Mouse (Mus musculus): ENCODE data around the gene Lcmt1.

Gene Lcmt1

DNA sequence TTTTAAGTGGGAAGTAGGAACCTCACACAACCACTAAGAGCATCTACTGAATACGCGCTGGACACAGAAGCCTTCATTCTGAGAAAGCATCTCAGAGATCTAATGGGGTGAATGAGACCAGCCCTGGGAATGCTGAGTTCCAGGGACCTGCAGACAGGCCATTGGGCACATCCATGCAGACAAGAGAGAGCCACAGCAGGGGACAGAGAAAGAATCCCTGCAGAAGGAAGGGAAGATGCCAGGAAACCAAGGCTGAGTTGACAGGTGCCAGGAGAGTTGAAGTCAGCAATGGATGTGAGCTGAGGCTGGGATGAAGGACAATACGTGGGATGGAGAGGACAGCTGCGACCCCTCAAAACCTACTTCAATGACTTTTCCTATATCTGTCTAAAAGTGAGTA, 16.5 kb upstream of the Lcmt1 start:
- peaks cover 4% of the 10 kb centered on the region; the same call in 1 of the 2 replicates for H3K36me3 ChIP-seq (ENCODE audit: insufficient read depth, low read length)
- no peaks in the 10 kb centered on the region for H3K27me3 ChIP-seq (ENCODE audit: insufficient read depth, low read length)
- no peaks in the 10 kb centered on the region for H3K9me3 ChIP-seq (ENCODE audit: low read length)
- H3K4me3 ChIP-seq (replicated peaks; ENCODE audit: low read length), result no peak overlapping the region
- peaks cover 42% of the 10 kb centered on the region for H3K4me1 ChIP-seq (replicated peaks; ENCODE audit: low read depth, low read length)
- TF ChIP-seq NANOG (IDR thresholded peaks at IDR 0.05; ENCODE audit: borderline replicate concordance, low read length), result no peak
- no peak for TF ChIP-seq POU5F1 (IDR thresholded peaks at IDR 0.05; ENCODE audit: borderline replicate concordance, low read length)
- TF ChIP-seq CTCF (conservative IDR thresholded peaks at IDR 0.05; ENCODE audit: low read length), result no peak

DNA sequence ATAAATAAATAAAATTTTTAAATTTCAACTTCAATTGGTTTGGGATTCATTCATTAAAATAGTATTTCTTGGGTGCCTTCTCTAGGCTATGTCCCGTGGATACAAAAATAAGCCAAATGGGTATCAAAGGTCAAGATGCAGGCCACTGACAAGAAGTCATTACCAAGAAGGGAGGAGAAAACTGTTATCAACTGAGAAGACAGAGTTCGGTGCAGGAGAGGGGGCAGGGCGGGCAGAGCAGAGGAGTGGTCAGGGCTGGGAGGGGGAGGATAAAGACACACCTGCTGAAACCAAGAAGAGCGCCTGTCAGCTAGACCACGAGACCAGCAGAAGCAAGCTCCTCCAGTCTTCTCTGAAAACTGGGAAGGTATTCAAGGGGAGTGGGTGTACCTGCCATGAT, 15.7 kb upstream of the Lcmt1 start:
- no peak for TF ChIP-seq CTCF (conservative IDR thresholded peaks at IDR 0.05; ENCODE audit: low read length)
- TF ChIP-seq POU5F1 (IDR thresholded peaks at IDR 0.05; ENCODE audit: borderline replicate concordance, low read length), result no peak
- no peak for TF ChIP-seq NANOG (IDR thresholded peaks at IDR 0.05; ENCODE audit: borderline replicate concordance, low read length)
- no peak overlapping the region for H3K4me3 ChIP-seq (replicated peaks; ENCODE audit: low read length)
- no peaks in the 10 kb centered on the region for H3K27me3 ChIP-seq (ENCODE audit: insufficient read depth, low read length)
- H3K4me1 ChIP-seq (replicated peaks; ENCODE audit: low read depth, low read length), result peaks cover 34% of the 10 kb centered on the region
- no peaks in the 10 kb centered on the region for H3K9me3 ChIP-seq (ENCODE audit: low read length)
- peaks cover 4% of the 10 kb centered on the region; the same call in 1 of the 2 replicates for H3K36me3 ChIP-seq (ENCODE audit: insufficient read depth, low read length)

DNA sequence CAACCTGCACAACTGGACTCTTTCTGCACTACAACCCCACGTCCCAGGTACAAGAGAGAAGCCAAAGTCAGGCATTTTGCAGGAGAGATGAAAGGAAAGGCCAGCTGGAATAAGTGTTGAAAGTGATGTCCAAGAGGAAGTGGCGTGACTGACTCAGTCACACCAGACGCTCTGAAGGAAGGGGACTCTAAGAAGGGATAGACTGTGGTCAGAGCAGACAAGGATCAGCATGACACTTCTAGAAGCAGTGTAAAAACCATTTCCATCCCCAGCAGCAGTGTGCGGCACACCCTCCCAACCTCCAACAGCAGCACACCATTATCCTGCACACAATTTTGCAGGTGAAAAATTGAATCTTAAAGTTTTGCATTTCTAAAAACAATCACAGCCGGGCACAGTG, 15.2 kb upstream of the Lcmt1 start:
- peaks cover 29% of the 10 kb centered on the region for H3K4me1 ChIP-seq (replicated peaks; ENCODE audit: low read depth, low read length)
- H3K36me3 ChIP-seq (ENCODE audit: insufficient read depth, low read length), result peaks cover 4% of the 10 kb centered on the region; the same call in 1 of the 2 replicates
- TF ChIP-seq NANOG (IDR thresholded peaks at IDR 0.05; ENCODE audit: borderline replicate concordance, low read length) (no peak), CTCF (conservative IDR thresholded peaks at IDR 0.05; ENCODE audit: low read length) (no peak), POU5F1 (IDR thresholded peaks at IDR 0.05; ENCODE audit: borderline replicate concordance, low read length) (no peak)
- no peaks in the 10 kb centered on the region for H3K9me3 ChIP-seq (ENCODE audit: low read length)
- H3K27me3 ChIP-seq (ENCODE audit: insufficient read depth, low read length), result no peaks in the 10 kb centered on the region
- H3K4me3 ChIP-seq (replicated peaks; ENCODE audit: low read length), result no peak overlapping the region

DNA sequence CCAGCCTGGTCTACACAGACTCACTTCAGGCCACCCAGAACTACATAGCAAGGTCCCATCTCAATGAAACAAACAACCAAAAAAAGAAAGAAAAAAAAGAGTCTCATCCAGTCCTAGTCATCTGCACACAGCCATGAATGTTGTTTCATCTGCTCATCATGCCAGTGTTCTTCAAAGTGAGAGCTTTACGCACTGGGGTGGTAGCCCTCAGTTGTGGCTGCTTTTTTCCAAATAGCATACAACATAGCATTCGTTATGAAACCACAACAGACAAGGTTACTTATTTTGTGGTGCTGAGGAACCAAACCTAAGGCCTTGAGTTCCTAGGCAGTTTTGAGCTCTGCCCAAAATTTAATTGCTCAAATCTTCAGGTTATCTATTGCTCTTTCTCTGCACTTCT, 14.7 kb upstream of the Lcmt1 start:
- H3K36me3 ChIP-seq (ENCODE audit: insufficient read depth, low read length), result peaks cover 4% of the 10 kb centered on the region; the same call in 1 of the 2 replicates
- no peaks in the 10 kb centered on the region for H3K27me3 ChIP-seq (ENCODE audit: insufficient read depth, low read length)
- no peak overlapping the region for H3K4me3 ChIP-seq (replicated peaks; ENCODE audit: low read length)

DNA sequence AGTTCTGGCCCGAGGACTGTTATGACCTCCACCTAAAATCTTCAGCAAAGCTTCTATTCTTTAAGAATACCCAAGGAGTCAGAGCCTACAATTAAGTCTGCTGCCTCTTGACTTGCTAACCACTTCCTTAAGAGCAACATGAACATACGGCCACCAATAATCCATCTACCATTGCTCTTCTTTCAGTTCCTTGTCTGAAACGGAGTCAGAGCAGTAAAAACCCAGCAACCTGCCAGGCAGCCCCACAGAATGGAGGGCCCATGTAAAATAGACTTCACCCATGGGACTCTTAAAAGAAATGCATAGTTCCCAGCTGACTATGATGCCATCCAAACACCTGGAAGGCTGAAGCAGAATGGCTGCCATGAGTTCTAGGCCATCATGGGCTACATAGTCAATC, 13.4 kb upstream of the Lcmt1 start:
- TF ChIP-seq POU5F1 (IDR thresholded peaks at IDR 0.05; ENCODE audit: borderline replicate concordance, low read length) (no peak), NANOG (IDR thresholded peaks at IDR 0.05; ENCODE audit: borderline replicate concordance, low read length) (no peak), CTCF (conservative IDR thresholded peaks at IDR 0.05; ENCODE audit: low read length) (no peak)
- H3K9me3 ChIP-seq (ENCODE audit: low read length), result no peaks in the 10 kb centered on the region
- no peaks in the 10 kb centered on the region for H3K27me3 ChIP-seq (ENCODE audit: insufficient read depth, low read length)
- H3K4me3 ChIP-seq (replicated peaks; ENCODE audit: low read length), result no peak overlapping the region
- H3K4me1 ChIP-seq (replicated peaks; ENCODE audit: low read depth, low read length), result peaks cover 11% of the 10 kb centered on the region
- H3K36me3 ChIP-seq (ENCODE audit: insufficient read depth, low read length), result peaks cover 10% of the 10 kb centered on the region; the same call in 1 of the 2 replicates

More for the DNA sequence above, 14.7 kb upstream of the Lcmt1 start:
- Histone ChIP-seq H3K9me3 (ENCODE audit: low read length) (no peaks in the 10 kb centered on the region), H3K4me1 (replicated peaks; ENCODE audit: low read depth, low read length) (peaks cover 24% of the 10 kb centered on the region)
- no peak for TF ChIP-seq POU5F1 (IDR thresholded peaks at IDR 0.05; ENCODE audit: borderline replicate concordance, low read length)
- TF ChIP-seq NANOG (IDR thresholded peaks at IDR 0.05; ENCODE audit: borderline replicate concordance, low read length), result no peak
- no peak for TF ChIP-seq CTCF (conservative IDR thresholded peaks at IDR 0.05; ENCODE audit: low read length)

DNA sequence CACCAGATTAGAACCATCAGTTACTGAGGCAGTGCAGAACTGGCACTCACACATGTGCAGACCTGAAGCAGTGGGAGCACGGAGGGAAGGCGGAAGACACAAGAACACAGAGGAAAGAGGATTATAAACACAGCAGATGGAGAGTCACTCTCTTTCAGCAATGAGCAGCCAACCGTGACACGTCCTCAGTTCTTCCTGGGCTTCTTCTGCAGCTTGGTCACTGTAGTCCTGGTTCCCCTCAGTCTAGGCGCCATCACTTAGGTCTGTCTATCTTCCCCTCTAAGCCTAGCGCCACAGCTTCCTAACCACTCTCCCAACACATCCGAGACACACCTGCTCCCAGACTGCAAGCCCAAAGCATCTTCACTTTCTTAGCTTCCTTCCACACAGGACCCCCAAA, 10.5 kb upstream of the Lcmt1 start:
- H3K9me3 ChIP-seq (ENCODE audit: low read length), result no peaks in the 10 kb centered on the region
- no peaks in the 10 kb centered on the region for H3K27me3 ChIP-seq (ENCODE audit: insufficient read depth, low read length)
- peaks cover 7% of the 10 kb centered on the region for H3K4me1 ChIP-seq (replicated peaks; ENCODE audit: low read depth, low read length)
- H3K4me3 ChIP-seq (replicated peaks; ENCODE audit: low read length), result no peak overlapping the region
- TF ChIP-seq NANOG (IDR thresholded peaks at IDR 0.05; ENCODE audit: borderline replicate concordance, low read length), result no peak
- TF ChIP-seq CTCF (conservative IDR thresholded peaks at IDR 0.05; ENCODE audit: low read length), result no peak
- TF ChIP-seq POU5F1 (IDR thresholded peaks at IDR 0.05; ENCODE audit: borderline replicate concordance, low read length), result no peak
- 0 out of 2 replicates have a peak, but pooled peaks cover 11% of the 10 kb centered on the region for H3K36me3 ChIP-seq (ENCODE audit: insufficient read depth, low read length)

DNA sequence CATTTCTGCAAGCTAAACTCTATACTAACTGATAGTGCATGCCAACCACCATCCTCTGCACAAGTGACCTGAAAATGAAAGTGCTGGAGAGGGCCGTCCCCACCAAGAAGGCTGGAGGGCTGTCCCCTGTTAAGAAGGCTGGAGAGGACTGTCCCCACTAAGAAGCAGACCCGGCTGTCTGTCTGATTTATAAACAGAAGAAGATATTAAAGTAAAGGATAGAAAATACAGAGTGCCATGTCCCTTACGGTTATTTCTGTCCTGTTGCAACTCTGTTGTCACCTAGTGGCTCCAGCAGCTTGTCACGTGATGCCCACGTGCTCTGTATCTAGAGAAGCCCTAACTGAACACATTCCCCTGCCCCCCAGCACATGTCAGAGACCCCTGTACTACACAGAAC, 9.4 kb upstream of the Lcmt1 start:
- H3K4me3 ChIP-seq (replicated peaks; ENCODE audit: low read length), result no peak overlapping the region
- TF ChIP-seq CTCF (conservative IDR thresholded peaks at IDR 0.05; ENCODE audit: low read length), result no peak
- TF ChIP-seq POU5F1 (IDR thresholded peaks at IDR 0.05; ENCODE audit: borderline replicate concordance, low read length), result no peak
- no peak for TF ChIP-seq NANOG (IDR thresholded peaks at IDR 0.05; ENCODE audit: borderline replicate concordance, low read length)
- H3K4me1 ChIP-seq (replicated peaks; ENCODE audit: low read depth, low read length), result 0 out of 2 replicates have a peak, but pooled peaks cover under 1% of the 10 kb centered on the region
- no peaks in the 10 kb centered on the region for H3K27me3 ChIP-seq (ENCODE audit: insufficient read depth, low read length)
- 0 out of 2 replicates have a peak, but pooled peaks cover 11% of the 10 kb centered on the region for H3K36me3 ChIP-seq (ENCODE audit: insufficient read depth, low read length)
- no peaks in the 10 kb centered on the region for H3K9me3 ChIP-seq (ENCODE audit: low read length)

DNA sequence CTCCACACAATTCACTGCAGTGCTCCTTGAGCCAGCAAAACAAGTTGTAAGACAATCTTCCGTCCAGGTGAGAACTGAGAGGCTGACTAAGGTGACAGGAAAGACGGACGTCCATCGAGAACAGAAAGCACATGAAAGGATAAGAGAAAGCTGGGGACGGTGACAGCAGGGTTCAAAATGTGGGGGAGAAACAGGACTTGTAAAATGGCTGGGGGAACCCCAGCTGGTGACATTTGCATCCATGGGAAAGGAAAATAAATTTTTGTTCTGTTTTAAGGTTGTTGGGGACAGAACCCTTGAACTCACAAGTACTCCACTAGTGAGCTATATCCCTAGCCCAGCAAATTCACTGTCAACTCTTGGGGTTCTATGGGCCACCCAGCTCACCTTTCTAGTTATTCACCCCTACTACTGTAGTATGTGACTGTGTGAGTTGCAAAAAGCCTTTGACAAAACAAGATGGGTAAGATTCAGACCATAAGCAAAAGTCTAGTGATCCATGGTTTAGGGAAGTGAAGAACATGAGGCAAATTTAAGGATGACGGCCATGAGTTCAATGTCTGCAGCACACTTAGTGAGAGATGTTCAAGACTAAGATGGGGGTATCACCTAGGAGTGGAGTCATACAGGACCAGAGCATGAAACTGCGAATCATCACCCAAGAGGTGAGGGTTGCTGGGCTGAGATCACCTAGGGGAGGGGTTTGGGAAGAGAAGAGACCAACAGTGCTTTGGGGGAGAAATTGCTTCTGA, 8.2 kb upstream of the Lcmt1 start:
- H3K9me3 ChIP-seq (ENCODE audit: low read length), result no peaks in the 10 kb centered on the region
- H3K36me3 ChIP-seq (ENCODE audit: insufficient read depth, low read length), result peaks cover 14% of the 10 kb centered on the region; the same call in 1 of the 2 replicates
- H3K4me1 ChIP-seq (replicated peaks; ENCODE audit: low read depth, low read length), result peaks cover 11% of the 10 kb centered on the region
- no peak overlapping the region for H3K4me3 ChIP-seq (replicated peaks; ENCODE audit: low read length)
- no peaks in the 10 kb centered on the region for H3K27me3 ChIP-seq (ENCODE audit: insufficient read depth, low read length)
- TF ChIP-seq NANOG (IDR thresholded peaks at IDR 0.05; ENCODE audit: borderline replicate concordance, low read length), result no peak
- TF ChIP-seq POU5F1 (IDR thresholded peaks at IDR 0.05; ENCODE audit: borderline replicate concordance, low read length), result no peak
- TF ChIP-seq CTCF (conservative IDR thresholded peaks at IDR 0.05; ENCODE audit: low read length), result no peak
